Mouse (Mus musculus): ENCODE data around the gene Atp23. TPM values are rescaled to one million over a fixed set of nuclear protein-coding genes. Genes with fewer than 3 reads are reported as not detected.
"Not testable (repeated sequence)": the region's sequence is repeated elsewhere in the genome, so short reads cannot be mapped to it uniquely, and the experiment has no call there.

Gene Atp23
- polyA plus RNA-seq, 1 experiment: 5.0 TPM

GRCm38 (mm10) chr10:126840266-126840665 is 60.9 kb downstream of the Atp23 start:
- no peak overlapping the region for H3K4me3 ChIP-seq (ENCODE audit: insufficient read depth, low read length)
- TF ChIP-seq POLR2A (IDR thresholded peaks at IDR 0.05; ENCODE audit: borderline replicate concordance, low read depth, low read length): no peak
- no peak for TF ChIP-seq CTCF (IDR thresholded peaks at IDR 0.05; ENCODE audit: low read depth, low read length)
- H3K27ac ChIP-seq (ENCODE audit: insufficient read depth, low read depth, low read length): no peak overlapping the region
- H3K4me1 ChIP-seq (ENCODE audit: control insufficient read depth, insufficient read depth, low read length): no peaks in the 10 kb centered on the region

GRCm38 (mm10) chr10:126833006-126833405 is 68.1 kb downstream of the Atp23 start:
- no peak overlapping the region for H3K4me3 ChIP-seq (ENCODE audit: insufficient read depth, low read length)
- TF ChIP-seq CTCF (IDR thresholded peaks at IDR 0.05; ENCODE audit: low read depth, low read length): peak; percentile 24; the same call in 1 of the 2 replicates
- TF ChIP-seq POLR2A (IDR thresholded peaks at IDR 0.05; ENCODE audit: borderline replicate concordance, low read depth, low read length): no peak
- H3K27ac ChIP-seq (ENCODE audit: insufficient read depth, low read depth, low read length): no peak overlapping the region
- H3K4me1 ChIP-seq (ENCODE audit: control insufficient read depth, insufficient read depth, low read length): no peaks in the 10 kb centered on the region

GRCm38 (mm10) chr10:126831329-126831728 is 69.8 kb downstream of the Atp23 start:
- Histone ChIP-seq H3K4me3 (ENCODE audit: insufficient read depth, low read length) (no peak overlapping the region), H3K27ac (ENCODE audit: insufficient read depth, low read depth, low read length) (no peak overlapping the region), H3K4me1 (ENCODE audit: control insufficient read depth, insufficient read depth, low read length) (no peaks in the 10 kb centered on the region)
- TF ChIP-seq POLR2A (IDR thresholded peaks at IDR 0.05; ENCODE audit: borderline replicate concordance, low read depth, low read length) (no peak), CTCF (IDR thresholded peaks at IDR 0.05; ENCODE audit: low read depth, low read length) (no peak)

GRCm38 (mm10) chr10:126828618-126829017 is 72.5 kb downstream of the Atp23 start:
- Histone ChIP-seq H3K27ac (ENCODE audit: insufficient read depth, low read depth, low read length) (no peak overlapping the region), H3K4me3 (ENCODE audit: insufficient read depth, low read length) (no peak overlapping the region)
- TF ChIP-seq CTCF (IDR thresholded peaks at IDR 0.05; ENCODE audit: low read depth, low read length): no peak
- no peak for TF ChIP-seq POLR2A (IDR thresholded peaks at IDR 0.05; ENCODE audit: borderline replicate concordance, low read depth, low read length)

GRCm38 (mm10) chr10:126827941-126828593 is 73.1 kb downstream of the Atp23 start:
- TF ChIP-seq CTCF (IDR thresholded peaks at IDR 0.05; ENCODE audit: low read depth, low read length) (no peak), POLR2A (IDR thresholded peaks at IDR 0.05; ENCODE audit: borderline replicate concordance, low read depth, low read length) (no peak)
- Histone ChIP-seq H3K27ac (ENCODE audit: insufficient read depth, low read depth, low read length) (no peak overlapping the region), H3K4me3 (ENCODE audit: insufficient read depth, low read length) (no peak overlapping the region), H3K4me1 (ENCODE audit: control insufficient read depth, insufficient read depth, low read length) (no peaks in the 10 kb centered on the region)

More at GRCm38 (mm10) chr10:126828618-126829017, 72.5 kb downstream of the Atp23 start:
- H3K4me1 ChIP-seq (ENCODE audit: control insufficient read depth, insufficient read depth, low read length): no peaks in the 10 kb centered on the region

GRCm38 (mm10) chr10:126826982-126827381 is 74.2 kb downstream of the Atp23 start:
- TF ChIP-seq POLR2A (IDR thresholded peaks at IDR 0.05; ENCODE audit: borderline replicate concordance, low read depth, low read length): no peak
- no peak for TF ChIP-seq CTCF (IDR thresholded peaks at IDR 0.05; ENCODE audit: low read depth, low read length)
- H3K4me3 ChIP-seq (ENCODE audit: insufficient read depth, low read length): no peak overlapping the region
- no peaks in the 10 kb centered on the region for H3K4me1 ChIP-seq (ENCODE audit: control insufficient read depth, insufficient read depth, low read length)
- no peak overlapping the region for H3K27ac ChIP-seq (ENCODE audit: insufficient read depth, low read depth, low read length)

GRCm38 (mm10) chr10:126826216-126826615 is 74.9 kb downstream of the Atp23 start:
- H3K27ac ChIP-seq (ENCODE audit: insufficient read depth, low read depth, low read length); H3K4me3 ChIP-seq (ENCODE audit: insufficient read depth, low read length): not testable (repeated sequence)

GRCm38 (mm10) chr10:126822418-126822817 is 78.7 kb downstream of the Atp23 start:
- H3K4me1 ChIP-seq (ENCODE audit: control insufficient read depth, insufficient read depth, low read length): no peaks in the 10 kb centered on the region
- H3K4me3 ChIP-seq (ENCODE audit: insufficient read depth, low read length): no peak overlapping the region
- no peak overlapping the region for H3K27ac ChIP-seq (ENCODE audit: insufficient read depth, low read depth, low read length)
- TF ChIP-seq CTCF (IDR thresholded peaks at IDR 0.05; ENCODE audit: low read depth, low read length) (no peak), POLR2A (IDR thresholded peaks at IDR 0.05; ENCODE audit: borderline replicate concordance, low read depth, low read length) (no peak)

More at GRCm38 (mm10) chr10:126826216-126826615, 74.9 kb downstream of the Atp23 start:
- not testable (repeated sequence) for H3K4me1 ChIP-seq (ENCODE audit: control insufficient read depth, insufficient read depth, low read length)

Other genes with a start within 250 kb of the Atp23 start
- gene Ctdsp2, start 77.4 kb upstream of the Atp23 start, polyA plus RNA-seq (2012; ENCODE audit: insufficient read depth, insufficient read length, missing spikeins): 117 and 123 TPM in 2 replicates
- gene Avil, start 99.4 kb upstream of the Atp23 start, polyA plus RNA-seq (2012; ENCODE audit: insufficient read depth, insufficient read length, missing spikeins): not detected in 2 replicates
- 12.9 and 16.4 TPM in 2 replicates for gene Tsfm, start 129.5 kb upstream of the Atp23 start, polyA plus RNA-seq (2012; ENCODE audit: insufficient read depth, insufficient read length, missing spikeins)
- 3.1 and 4.3 TPM in 2 replicates for gene Mettl1, start 140.1 kb upstream of the Atp23 start, polyA plus RNA-seq (2012; ENCODE audit: insufficient read depth, insufficient read length, missing spikeins)
- 0.34 TPM in 1 of 2 replicates, not detected in the other for gene Eef1akmt3, start 140.2 kb upstream of the Atp23 start, polyA plus RNA-seq (2012; ENCODE audit: insufficient read depth, insufficient read length, missing spikeins)
- gene Cyp27b1, start 146.9 kb upstream of the Atp23 start, polyA plus RNA-seq (2012; ENCODE audit: insufficient read depth, insufficient read length, missing spikeins): not detected in 2 replicates
- gene March9, start 158.8 kb upstream of the Atp23 start, polyA plus RNA-seq (2012; ENCODE audit: insufficient read depth, insufficient read length, missing spikeins): 1.2 and 1.7 TPM in 2 replicates
- gene Cdk4, start 162.2 kb upstream of the Atp23 start, polyA plus RNA-seq (2012; ENCODE audit: insufficient read depth, insufficient read length, missing spikeins): 161 and 187 TPM in 2 replicates
- 116 and 126 TPM in 2 replicates for gene Tspan31, start 168.9 kb upstream of the Atp23 start, polyA plus RNA-seq (2012; ENCODE audit: insufficient read depth, insufficient read length, missing spikeins)
- gene Agap2, start 173.9 kb upstream of the Atp23 start, polyA plus RNA-seq (2012; ENCODE audit: insufficient read depth, insufficient read length, missing spikeins): 0.85 and 2.0 TPM in 2 replicates
- gene Os9, start 219.8 kb upstream of the Atp23 start, polyA plus RNA-seq (2012; ENCODE audit: insufficient read depth, insufficient read length, missing spikeins): 164 and 167 TPM in 2 replicates